Mouse (Mus musculus): ENCODE data around the gene Gm13696.
"Not testable (repeated sequence)": the region's sequence is repeated elsewhere in the genome, so short reads cannot be mapped to it uniquely, and the experiment has no call there.

The Gm13696 gene

DNA sequence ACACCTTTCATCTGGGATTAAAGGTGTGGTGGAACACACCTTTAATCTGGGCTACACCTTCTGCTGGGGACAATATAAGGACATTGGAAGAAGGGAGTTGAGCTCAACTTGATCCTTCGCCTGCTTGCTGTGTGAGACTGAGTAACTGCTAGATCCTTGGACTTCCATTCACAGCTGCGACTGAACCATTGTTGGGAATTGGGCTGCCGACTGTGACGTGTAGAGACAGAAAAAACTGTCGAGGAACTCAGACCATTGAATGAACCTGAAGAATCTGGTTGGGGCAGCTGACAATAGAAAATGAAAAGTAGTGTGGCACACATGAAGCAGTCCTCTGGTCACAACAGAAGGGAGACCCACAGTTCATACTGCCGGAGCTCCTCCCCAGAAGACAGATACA, at the start of gene Gm13696:
TSS of gene Gm13696 (plus strand) at position 301 of the 400 bp plus-strand sequence.
- not testable (repeated sequence) for DNase-seq (ENCODE audit: low spot score in 2 of 2)

DNA sequence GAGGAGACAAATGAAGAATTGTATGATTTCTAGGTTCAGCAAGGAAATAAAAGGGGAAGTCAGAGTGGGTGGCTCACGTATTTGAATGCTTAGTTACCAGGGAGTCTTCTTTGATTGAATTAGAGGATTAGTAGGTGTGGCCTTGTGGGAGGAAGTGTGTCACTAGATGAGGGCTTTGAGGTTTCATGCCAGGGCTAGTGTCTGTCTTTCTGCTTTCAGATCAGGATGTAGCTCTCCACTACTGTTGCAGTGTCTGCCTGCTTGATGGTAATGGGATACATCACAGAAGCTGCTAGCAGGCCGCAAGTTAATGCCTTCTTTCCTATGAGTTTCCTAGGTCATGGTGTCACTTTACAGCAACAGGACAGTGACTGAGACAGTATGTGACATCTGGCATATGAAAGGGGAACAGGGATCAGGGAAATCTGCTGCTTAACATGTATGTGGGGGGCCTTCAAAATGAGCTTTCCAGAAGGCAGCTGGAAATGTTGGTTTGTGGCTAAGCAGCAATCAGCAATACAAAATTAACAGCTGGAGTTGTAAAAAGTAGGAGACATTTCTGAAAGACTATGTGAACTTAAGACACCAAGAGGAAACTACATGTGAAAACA, 43.3 kb upstream of the Gm13696 start:
- DNase-seq (ENCODE audit: low spot score in 2 of 2) = no peak

- DNase-seq (ENCODE audit: low spot score in 2 of 2) = no peak
These were observed 32.0 kb upstream of the Gm13696 start, which contains the start of gene Zswim2 for GRCm38 (mm10) chr2:83940931-83941361. TSS of gene Zswim2 (minus strand) at chr2:83941228.

DNA sequence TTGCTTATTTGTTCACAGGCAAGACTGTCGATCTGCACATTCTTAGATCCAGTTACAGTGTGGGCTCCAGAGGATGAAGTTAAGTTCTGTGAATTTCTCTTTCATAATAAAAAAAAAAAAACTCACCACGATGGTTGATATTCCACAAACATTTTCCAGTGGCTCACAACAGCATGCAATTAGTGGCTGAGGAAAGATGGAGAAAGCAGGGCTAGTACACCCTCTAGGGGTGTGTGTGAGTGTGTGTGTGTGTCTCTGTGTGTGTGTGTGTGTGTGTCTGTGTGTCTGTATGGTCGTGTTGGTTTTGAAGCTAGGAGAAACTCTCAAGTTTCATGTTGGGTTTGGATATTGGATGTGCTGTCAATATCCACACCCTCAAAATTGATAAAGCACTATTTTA, 31.5 kb upstream of the Gm13696 start:
- DNase-seq (ENCODE audit: low spot score in 2 of 2) = no peak

DNA sequence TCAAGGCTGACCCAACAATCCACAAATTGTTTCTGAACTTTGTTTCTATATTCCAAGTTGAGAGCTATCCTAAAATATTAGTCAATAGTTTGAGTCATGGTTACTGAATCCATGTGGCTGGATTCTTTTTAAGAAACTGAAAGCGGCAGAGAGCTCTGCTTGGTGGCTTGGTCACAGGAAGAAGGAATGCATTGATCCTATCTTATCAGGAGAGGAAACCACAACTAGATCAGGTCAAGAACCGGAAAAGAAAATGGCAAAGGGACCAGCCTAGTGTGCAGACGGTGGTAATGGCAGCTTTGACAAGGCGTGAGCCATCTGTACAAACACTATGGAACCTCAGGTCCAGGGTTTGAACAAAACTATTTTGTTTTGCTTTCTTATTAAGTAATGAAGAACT, 31.1 kb upstream of the Gm13696 start:
- no peak for DNase-seq (ENCODE audit: low spot score in 2 of 2)

DNA sequence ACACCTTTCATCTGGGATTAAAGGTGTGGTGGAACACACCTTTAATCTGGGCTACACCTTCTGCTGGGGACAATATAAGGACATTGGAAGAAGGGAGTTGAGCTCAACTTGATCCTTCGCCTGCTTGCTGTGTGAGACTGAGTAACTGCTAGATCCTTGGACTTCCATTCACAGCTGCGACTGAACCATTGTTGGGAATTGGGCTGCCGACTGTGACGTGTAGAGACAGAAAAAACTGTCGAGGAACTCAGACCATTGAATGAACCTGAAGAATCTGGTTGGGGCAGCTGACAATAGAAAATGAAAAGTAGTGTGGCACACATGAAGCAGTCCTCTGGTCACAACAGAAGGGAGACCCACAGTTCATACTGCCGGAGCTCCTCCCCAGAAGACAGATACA, 17.5 kb upstream of the Gm13696 start, which contains the start of gene Gm13698:
TSS of gene Gm13698 (plus strand) at position 301 of the 400 bp plus-strand sequence.
- DNase-seq (ENCODE audit: low spot score in 2 of 2) = not testable (repeated sequence)

- not testable (repeated sequence) for DNase-seq (ENCODE audit: low spot score in 2 of 2)
These were observed 11.7 kb upstream of the Gm13696 start, which contains the start of gene Gm13693 for GRCm38 (mm10) chr2:83961203-83961602. TSS of gene Gm13693 (plus strand) at chr2:83961503.

GRCm38 (mm10) chr2:83967013-83967412, 5.9 kb upstream of the Gm13696 start, which contains the start of gene Gm13695:
TSS of gene Gm13695 (plus strand) at chr2:83967313.
- not testable (repeated sequence) for DNase-seq (ENCODE audit: low spot score in 2 of 2)

DNA sequence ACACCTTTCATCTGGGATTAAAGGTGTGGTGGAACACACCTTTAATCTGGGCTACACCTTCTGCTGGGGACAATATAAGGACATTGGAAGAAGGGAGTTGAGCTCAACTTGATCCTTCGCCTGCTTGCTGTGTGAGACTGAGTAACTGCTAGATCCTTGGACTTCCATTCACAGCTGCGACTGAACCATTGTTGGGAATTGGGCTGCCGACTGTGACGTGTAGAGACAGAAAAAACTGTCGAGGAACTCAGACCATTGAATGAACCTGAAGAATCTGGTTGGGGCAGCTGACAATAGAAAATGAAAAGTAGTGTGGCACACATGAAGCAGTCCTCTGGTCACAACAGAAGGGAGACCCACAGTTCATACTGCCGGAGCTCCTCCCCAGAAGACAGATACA, 5.7 kb downstream of the Gm13696 start, which contains the start of gene Gm13694:
TSS of gene Gm13694 (plus strand) at position 301 of the 400 bp plus-strand sequence.
- DNase-seq (ENCODE audit: low spot score in 2 of 2) = not testable (repeated sequence)

- DNase-seq (ENCODE audit: low spot score in 2 of 2) = not testable (repeated sequence)
These were observed 11.5 kb downstream of the Gm13696 start, which contains the start of gene Gm13697 for GRCm38 (mm10) chr2:83984443-83984842. TSS of gene Gm13697 (plus strand) at chr2:83984743.

DNA sequence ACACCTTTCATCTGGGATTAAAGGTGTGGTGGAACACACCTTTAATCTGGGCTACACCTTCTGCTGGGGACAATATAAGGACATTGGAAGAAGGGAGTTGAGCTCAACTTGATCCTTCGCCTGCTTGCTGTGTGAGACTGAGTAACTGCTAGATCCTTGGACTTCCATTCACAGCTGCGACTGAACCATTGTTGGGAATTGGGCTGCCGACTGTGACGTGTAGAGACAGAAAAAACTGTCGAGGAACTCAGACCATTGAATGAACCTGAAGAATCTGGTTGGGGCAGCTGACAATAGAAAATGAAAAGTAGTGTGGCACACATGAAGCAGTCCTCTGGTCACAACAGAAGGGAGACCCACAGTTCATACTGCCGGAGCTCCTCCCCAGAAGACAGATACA, 17.3 kb downstream of the Gm13696 start, which contains the start of gene Gm13691:
TSS of gene Gm13691 (plus strand) at position 301 of the 400 bp plus-strand sequence.
- not testable (repeated sequence) for DNase-seq (ENCODE audit: low spot score in 2 of 2)

GRCm38 (mm10) chr2:83993639-83994255, 20.8 kb downstream of the Gm13696 start:
- not testable (repeated sequence) for DNase-seq (ENCODE audit: low spot score in 2 of 2)

GRCm38 (mm10) chr2:83994526-83994925, 21.6 kb downstream of the Gm13696 start:
- DNase-seq (ENCODE audit: low spot score in 2 of 2) = not testable (repeated sequence)

DNA sequence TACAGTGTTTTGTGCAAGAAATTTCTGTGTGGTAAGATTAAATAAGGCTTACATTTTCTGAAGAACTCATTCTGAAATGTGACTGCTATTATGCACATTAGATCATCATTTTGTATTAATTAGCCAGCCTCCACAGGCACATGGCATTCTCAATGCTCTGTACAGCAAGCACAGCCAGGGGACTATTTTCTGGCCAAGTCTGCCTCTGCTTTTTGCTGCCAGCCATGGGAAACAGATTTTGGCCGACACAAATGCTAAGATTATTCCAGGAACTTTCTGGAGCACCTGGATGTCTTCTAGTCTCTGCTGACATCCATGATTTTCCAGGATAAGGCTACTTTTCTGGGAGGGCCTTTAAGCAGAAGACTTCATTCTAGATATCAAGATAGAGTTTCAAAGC, 36.0 kb downstream of the Gm13696 start:
- no peak for DNase-seq (ENCODE audit: low spot score in 2 of 2)

- no peak for DNase-seq (ENCODE audit: low spot score in 2 of 2)
These were observed 36.9 kb downstream of the Gm13696 start for GRCm38 (mm10) chr2:84009818-84010217.

GRCm38 (mm10) chr2:84014572-84014971, 41.6 kb downstream of the Gm13696 start:
- DNase-seq (ENCODE audit: low spot score in 2 of 2) = no peak

GRCm38 (mm10) chr2:84016291-84016690, 43.4 kb downstream of the Gm13696 start:
- DNase-seq (ENCODE audit: low spot score in 2 of 2) = not testable (repeated sequence)

DNA sequence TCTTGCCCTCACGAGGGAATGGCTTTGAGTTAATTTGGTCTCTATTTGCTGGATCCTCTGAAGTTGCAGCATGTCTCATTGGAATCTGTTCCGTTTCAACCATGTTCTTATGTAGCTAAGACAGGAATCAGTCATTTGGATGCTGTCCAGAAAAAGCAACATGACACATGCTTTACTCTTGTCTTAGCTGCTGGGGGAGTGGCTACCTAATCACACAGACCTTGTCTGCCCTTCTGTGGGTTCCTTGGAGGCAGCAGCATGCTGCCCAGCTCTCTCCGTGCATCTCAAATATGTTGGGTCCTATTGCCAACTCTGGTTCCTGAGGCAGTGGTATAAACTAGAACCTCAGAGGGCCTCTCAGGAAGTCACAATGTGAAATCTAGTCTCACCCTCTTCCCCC, 45.4 kb downstream of the Gm13696 start:
- DNase-seq (ENCODE audit: low spot score in 2 of 2) = no peak

DNA sequence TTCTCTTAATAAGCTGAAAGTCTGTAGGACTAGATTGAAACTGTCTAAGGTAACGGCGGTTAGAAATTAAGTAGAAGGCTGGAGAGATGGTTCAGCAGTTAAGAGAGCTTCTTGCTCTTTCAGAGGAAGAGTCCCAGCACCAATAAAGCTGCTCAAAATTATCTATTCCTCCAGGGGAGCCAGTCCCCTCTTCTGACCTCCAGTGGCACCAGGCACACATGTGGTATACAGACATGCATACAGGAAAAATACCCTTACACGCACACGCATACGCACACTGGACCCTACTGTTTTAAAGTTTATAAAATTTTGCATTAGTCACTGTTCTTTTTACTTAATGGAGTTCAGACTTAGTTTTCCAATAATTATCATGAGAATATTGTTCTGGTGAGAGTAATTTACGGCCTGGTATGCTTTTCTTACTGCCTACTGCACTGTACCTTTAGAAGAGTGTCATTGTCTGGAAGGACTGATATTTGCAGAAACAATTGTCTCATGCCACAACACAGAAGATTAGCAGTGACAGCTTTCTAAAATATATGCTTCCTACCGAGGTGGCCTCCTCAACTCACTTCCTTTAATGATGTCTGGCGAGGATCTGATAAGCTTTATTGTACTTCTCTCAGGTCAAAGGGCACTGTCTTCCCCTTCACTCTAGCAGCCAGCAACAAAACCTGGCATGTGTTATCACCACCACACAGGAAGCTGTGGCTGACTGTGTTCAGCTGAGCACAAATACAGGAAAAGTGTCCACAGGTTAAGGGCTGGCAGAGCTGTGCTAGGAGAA, 46.8 kb downstream of the Gm13696 start:
- no peak for DNase-seq (ENCODE audit: low spot score in 2 of 2)

DNA sequence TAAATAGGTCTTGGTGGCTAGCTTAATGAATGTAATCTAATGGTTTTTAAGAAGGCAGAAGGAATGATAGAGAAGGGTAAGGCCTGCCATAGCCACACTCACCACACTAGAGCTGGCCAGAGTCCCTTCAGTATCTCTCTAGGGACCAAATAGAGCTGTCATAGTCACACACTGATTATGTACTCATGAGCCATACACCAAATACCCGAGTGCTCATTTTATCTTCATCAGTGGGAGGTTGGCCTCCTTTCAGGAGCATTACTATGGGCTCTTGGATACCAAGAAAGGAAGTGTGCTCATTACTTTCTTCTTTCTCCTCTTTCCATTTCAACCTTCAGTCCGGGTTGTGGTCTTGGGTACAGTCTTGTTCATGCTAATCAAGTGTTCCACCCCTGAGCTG, 49.0 kb downstream of the Gm13696 start:
- DNase-seq (ENCODE audit: low spot score in 2 of 2) = no peak

DNA sequence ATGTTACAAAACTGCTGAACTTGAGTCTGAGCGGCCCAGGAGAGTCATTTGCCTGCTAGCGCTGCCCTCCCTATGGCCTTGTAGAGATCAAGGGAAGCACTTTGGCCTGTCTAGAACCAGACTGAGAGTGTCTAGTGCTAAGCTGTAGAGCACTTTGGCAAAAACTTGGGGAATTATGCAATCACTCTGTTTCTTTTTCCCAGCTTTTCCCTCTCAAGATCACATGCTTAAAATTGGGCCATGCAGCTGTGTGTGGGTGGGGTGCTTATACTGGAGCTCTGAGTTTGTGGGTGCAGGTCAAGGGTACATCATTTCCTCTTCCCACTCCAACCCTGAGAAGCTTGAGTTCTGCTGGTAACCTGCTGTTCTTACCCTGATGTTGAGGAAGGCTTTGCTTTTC, 50.0 kb downstream of the Gm13696 start:
- peak; percentile 13 to 36 for DNase-seq (ENCODE audit: low spot score in 2 of 2)

DNA sequence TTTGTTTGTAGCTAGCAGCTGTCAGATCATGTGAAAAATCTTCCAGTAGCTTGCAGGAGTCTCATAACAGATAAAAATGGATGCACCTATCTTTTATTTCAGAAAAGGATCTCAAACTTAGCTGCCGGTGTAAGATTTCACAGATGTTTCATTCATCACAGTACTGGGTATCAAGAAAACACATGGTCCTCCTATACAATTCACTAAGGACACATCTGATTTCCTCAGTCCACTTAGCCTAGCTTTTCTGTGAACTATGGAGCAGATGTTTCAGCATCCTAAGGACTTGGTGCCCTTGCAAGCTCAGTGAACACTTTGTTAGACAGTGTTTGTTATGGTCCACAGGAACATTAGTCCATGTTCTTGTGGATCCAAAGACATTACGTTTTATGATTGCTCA, 50.4 kb downstream of the Gm13696 start:
- no peak for DNase-seq (ENCODE audit: low spot score in 2 of 2)

Measured in urinary bladder, postnatal 36 days (tissue).